In the genomic region with DNA sequence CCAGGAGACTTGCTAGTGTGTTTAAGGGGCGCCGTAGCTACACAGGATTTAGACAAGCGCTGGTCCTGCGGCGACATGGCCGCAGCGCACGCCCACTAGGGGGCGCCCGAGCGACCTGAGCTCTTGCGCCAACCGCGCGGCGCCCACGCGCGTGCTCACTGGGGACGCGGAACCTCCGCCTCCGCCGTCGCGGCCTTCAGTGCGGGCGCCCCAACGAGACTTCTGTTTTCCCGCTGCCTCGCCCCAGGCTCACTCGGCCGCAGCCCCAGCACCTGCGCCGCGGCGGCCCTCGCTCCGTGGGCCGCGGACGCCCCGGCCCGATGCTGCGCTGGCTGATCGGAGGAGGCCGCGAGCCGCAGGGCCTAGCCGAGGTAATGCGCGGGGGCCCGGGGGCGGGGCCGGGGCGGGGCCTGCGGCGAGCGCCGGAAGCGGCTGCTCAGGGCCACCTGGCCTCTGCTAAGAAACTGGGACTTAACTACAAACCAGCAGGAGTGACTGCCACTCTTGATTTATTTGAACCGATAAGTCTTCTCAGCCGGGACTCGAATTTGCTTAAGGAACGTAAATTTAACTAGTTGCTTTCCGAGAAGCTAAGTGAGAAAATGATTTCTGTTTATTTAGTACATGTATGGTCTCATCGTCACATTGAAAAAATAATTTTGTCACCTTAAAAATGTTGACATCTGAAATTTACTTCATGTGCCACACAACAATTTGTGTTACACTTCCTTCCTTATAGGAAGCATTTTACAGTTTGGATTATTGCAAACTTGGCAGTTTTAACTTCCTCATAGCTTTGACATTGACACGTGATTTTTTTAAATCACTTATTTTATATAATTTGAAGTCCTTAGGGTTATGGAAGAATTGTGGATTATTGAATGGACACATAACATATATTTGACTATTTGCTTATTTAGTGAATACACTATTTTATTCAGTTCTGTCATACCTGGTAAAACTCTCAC, we compare ENCODE assay signal across 8 mouse cellular contexts. TPM values are rescaled to one million over a fixed set of nuclear protein-coding genes. Genes with fewer than 3 reads are reported as not detected.
A peak's percentile ranks its signal among the peaks of the same experiment; 100 is the strongest.
DNase-seq lines count a peak whose midpoint lies in the region; ATAC-seq and TF ChIP-seq lines count a peak whose summit lies in the region.

A gene (plus strand): TSS at position 126 of the 968 bp plus-strand sequence.

- no peaks in the 10 kb centered on the region for H3K9me3 ChIP-seq in embryonic facial prominence, embryonic 15.5 days (replicated peaks)
- H3K9me3 ChIP-seq in limb, embryonic 14.5 days (ENCODE audit: control insufficient read depth, low read length), result no peaks in the 10 kb centered on the region
- no peaks in the 10 kb centered on the region for H3K9me3 ChIP-seq in midbrain, postnatal 0 days (ENCODE audit: low read length)

- 1% methylated on average over 68 of the region's 68 CpGs for WGBS in bone marrow, adult 2 months
- WGBS in embryonic facial prominence, embryonic 15.5 days, result 2% methylated on average over 68 of the region's 68 CpGs
- 3% methylated on average over 41 of the region's 68 CpGs for WGBS in limb, embryonic 14.5 days
- 2% methylated on average over 61 of the region's 68 CpGs for whole genome bisulfite sequencing in midbrain, postnatal 0 days

- H3K4me2 ChIP-seq in embryonic facial prominence, embryonic 15.5 days (replicated peaks), result peak within 1 kb of the TSS; percentile 47
- H3K4me2 ChIP-seq in limb, embryonic 14.5 days (replicated peaks; ENCODE audit: low read depth, low read length, severe bottlenecking), result peak within 1 kb of the TSS; percentile 41
- peak within 1 kb of the TSS; percentile 47 for H3K4me2 ChIP-seq in midbrain, postnatal 0 days (ENCODE audit: low read depth, low read length, poor library complexity, severe bottlenecking)

- peak; percentile 91 for TF ChIP-seq CTCF in bone marrow, adult 2 months (IDR thresholded peaks at IDR 0.05; ENCODE audit: control insufficient read depth, insufficient read depth, low read length)
- peak; percentile 91 for TF ChIP-seq CTCF in midbrain, postnatal 0 days (IDR thresholded peaks at IDR 0.05)

- DNase-seq in 416B (ENCODE audit: low read depth), result peak; percentile 92
- peak; percentile 84 for DNase-seq in heart, adult 8-10 months (ENCODE audit: low spot score)
- DNase-seq in kidney, adult 9 months, result peak; percentile 94
- peak; percentile 93 for DNase-seq in limb, embryonic 14.5 days (ENCODE audit: low spot score)
- peak; percentile 95 for DNase-seq in midbrain, postnatal 0 days (ENCODE audit: low spot score)
- peak; percentile 68 to 83 for DNase-seq in spleen, postnatal 14 days (ENCODE audit: low spot score in 2 of 2)

- ATAC-seq in embryonic facial prominence, embryonic 15.5 days (ENCODE audit: insufficient number of reproducible peaks, low FRiP score, low TSS enrichment, low read depth), result peak; percentile 96
- ATAC-seq in limb, embryonic 14.5 days (ENCODE audit: low FRiP score, low read depth), result peak; percentile 96
- ATAC-seq in midbrain, postnatal 0 days (ENCODE audit: low FRiP score), result peak; percentile 94

- H3K4me1 ChIP-seq in bone marrow, adult 2 months (ENCODE audit: control insufficient read depth, insufficient read depth, low read length), result no peaks in the 10 kb centered on the region
- peaks cover 14% of the 10 kb centered on the region for H3K4me1 ChIP-seq in embryonic facial prominence, embryonic 15.5 days
- peaks cover 10% of the 10 kb centered on the region; the same call in 1 of the 2 replicates for H3K4me1 ChIP-seq in limb, embryonic 14.5 days (ENCODE audit: control insufficient read depth, insufficient read depth, low read length)
- H3K4me1 ChIP-seq in midbrain, postnatal 0 days (ENCODE audit: insufficient read depth, low read length), result peaks cover 9% of the 10 kb centered on the region; the same call in 1 of the 2 replicates

- peaks cover 3% of the 10 kb centered on the region; the same call in 1 of the 2 replicates for H3K36me3 ChIP-seq in embryonic facial prominence, embryonic 15.5 days
- H3K36me3 ChIP-seq in limb, embryonic 14.5 days (ENCODE audit: control insufficient read depth, insufficient read depth, low read length), result peaks cover 1% of the 10 kb centered on the region
- H3K36me3 ChIP-seq in midbrain, postnatal 0 days (ENCODE audit: insufficient read depth, low read length), result peaks cover 6% of the 10 kb centered on the region

- peak within 1 kb of the TSS; percentile 93 for H3K9ac ChIP-seq in embryonic facial prominence, embryonic 15.5 days
- H3K9ac ChIP-seq in limb, embryonic 14.5 days (ENCODE audit: low read depth, low read length, severe bottlenecking), result peak within 1 kb of the TSS; percentile 99
- H3K9ac ChIP-seq in midbrain, postnatal 0 days (replicated peaks; ENCODE audit: low read length, poor library complexity, severe bottlenecking), result peak within 1 kb of the TSS; percentile 97

- TF ChIP-seq POLR2A in bone marrow, adult 2 months (IDR thresholded peaks at IDR 0.05; ENCODE audit: borderline replicate concordance, control insufficient read depth, low read depth, low read length), result peak; percentile 44; the same call in 1 of the 2 replicates
- TF ChIP-seq POLR2A in limb, embryonic 14.5 days (IDR thresholded peaks at IDR 0.05; ENCODE audit: borderline replicate concordance, extremely low read depth, insufficient read depth, insufficient read length), result 0 out of 2 replicates have a peak, but pooled peaks have one; percentile 12

- peak within 1 kb of the TSS; percentile 69 for H3K4me3 ChIP-seq in bone marrow, adult 2 months (replicated peaks; ENCODE audit: control insufficient read depth, low read depth, low read length)
- peak within 1 kb of the TSS; percentile 73 for H3K4me3 ChIP-seq in embryonic facial prominence, embryonic 15.5 days (replicated peaks)
- H3K4me3 ChIP-seq in limb, embryonic 14.5 days (replicated peaks; ENCODE audit: low read length), result peak within 1 kb of the TSS; percentile 71
- peak within 1 kb of the TSS; percentile 83 for H3K4me3 ChIP-seq in midbrain, postnatal 0 days (ENCODE audit: low read depth, low read length)

- no peaks in the 10 kb centered on the region for H3K27me3 ChIP-seq in embryonic facial prominence, embryonic 15.5 days
- no peaks in the 10 kb centered on the region for H3K27me3 ChIP-seq in limb, embryonic 14.5 days (ENCODE audit: control insufficient read depth, insufficient read depth, low read length)
- H3K27me3 ChIP-seq in midbrain, postnatal 0 days (ENCODE audit: insufficient read depth, low read length), result no peaks in the 10 kb centered on the region

- H3K27ac ChIP-seq in bone marrow, adult 2 months (ENCODE audit: control insufficient read depth, insufficient read depth, low read depth, low read length, poor library complexity), result peak within 1 kb of the TSS; percentile 98
- peak within 1 kb of the TSS; percentile 98 for H3K27ac ChIP-seq in embryonic facial prominence, embryonic 15.5 days (replicated peaks)
- H3K27ac ChIP-seq in limb, embryonic 14.5 days (replicated peaks; ENCODE audit: low read depth, low read length), result peak within 1 kb of the TSS; percentile 99
- peak within 1 kb of the TSS; percentile 94 for H3K27ac ChIP-seq in midbrain, postnatal 0 days (ENCODE audit: low read depth, low read length)

RNA-seq across cellular contexts. Expression of the gene that starts here (rescaled TPM):
- polyA plus RNA-seq in bone marrow, adult 2 months (2011; ENCODE audit: insufficient read depth, insufficient read length, low replicate concordance, missing spikeins), result 4.7 and 9.2 TPM in 2 replicates
- 26.4 and 27.0 TPM in 2 replicates for polyA plus RNA-seq in embryonic facial prominence, embryonic 15.5 days (2015; fragmentation: Nextera tagmentation; extraction: Ambion mirVana)
- total RNA-seq in heart, adult 8-10 months (2022), result 10 to 100 TPM; 17.7 to 20.3 (median 19.6) TPM
- polyA plus RNA-seq in limb, embryonic 14.5 days (2012; rRNA removed), result 17.9 and 20.4 TPM in 2 replicates
- polyA plus RNA-seq in limb, embryonic 14.5 days (2014; fragmentation: Nextera tagmentation; extraction: Ambion mirVana), result 24.4 and 26.5 TPM in 2 replicates
- total RNA-seq in midbrain, postnatal 0 days (2014; rRNA removed), result 24.3 and 27.8 TPM in 2 replicates
- polyA plus RNA-seq in midbrain, postnatal 0 days (2015; fragmentation: Nextera tagmentation; extraction: Ambion mirVana), result 25.5 and 26.9 TPM in 2 replicates

Comparison
In these comparisons a context has a peak if more than half of its experiments do, and no peak if none do; other contexts are left out.
1. Peak in every context shown above with its lines: DNase-seq, ATAC-seq, H3K4me3 ChIP-seq and H3K27ac ChIP-seq.